12 mouse cellular contexts compared by ENCODE assay signal in the genomic region with DNA sequence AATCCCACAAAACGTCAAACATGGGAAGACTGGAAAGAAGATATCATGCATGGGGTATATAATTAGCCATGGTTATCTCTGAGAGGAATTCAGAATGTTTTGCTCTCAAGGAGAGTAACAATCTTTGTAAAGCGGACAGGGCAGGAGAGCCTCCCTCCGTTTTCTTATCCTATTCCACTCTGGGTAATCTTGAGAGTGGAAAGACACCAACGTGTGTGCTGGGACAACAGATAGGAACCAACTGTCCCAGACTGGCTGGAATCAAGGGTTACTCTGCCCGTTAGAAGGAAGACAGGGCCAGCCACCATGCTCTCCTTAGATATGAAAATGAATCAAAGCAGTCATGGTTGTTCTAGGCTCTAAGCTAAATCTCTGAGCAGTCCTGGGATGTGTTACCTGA.
"Had no signal": no experiment of that assay in that cellular context is flagged by ENCODE, and none has a peak within 500 bp of the region (broad histone marks: within the 10 kb centered on the region; RNA-seq: fewer than 3 reads in every experiment).

No protein-coding gene starts in this region.

- H3K4me2 ChIP-seq: intestine, embryonic 15.5 days; limb, embryonic 13.5 days; neural tube, embryonic 15.5 days had no signal

- H3K27ac ChIP-seq: intestine, embryonic 15.5 days; limb, embryonic 13.5 days; midbrain, embryonic 10.5 days; neural tube, embryonic 15.5 days; stomach, postnatal 0 days had no signal

- H3K9me3 ChIP-seq: intestine, embryonic 15.5 days; midbrain, embryonic 10.5 days; neural tube, embryonic 15.5 days had no signal

- H3K36me3 ChIP-seq: intestine, embryonic 15.5 days; limb, embryonic 13.5 days; midbrain, embryonic 10.5 days; neural tube, embryonic 15.5 days had no signal

- H3K4me3 ChIP-seq: intestine, embryonic 15.5 days; limb, embryonic 13.5 days; midbrain, embryonic 10.5 days; myocyte; neural tube, embryonic 15.5 days had no signal

- H3K4me1 ChIP-seq: intestine, embryonic 15.5 days; limb, embryonic 13.5 days; neural tube, embryonic 15.5 days had no signal

- H3K9ac ChIP-seq: intestine, embryonic 15.5 days; limb, embryonic 13.5 days; neural tube, embryonic 15.5 days had no signal

- H3K27me3 ChIP-seq: intestine, embryonic 15.5 days; neural tube, embryonic 15.5 days had no signal

- ATAC-seq: intestine, embryonic 15.5 days had no signal

- DNase-seq: kidney, adult 18-20 months; left cerebral cortex, postnatal 4 days; midbrain, embryonic 14.5 days; right cerebral cortex, adult 18-20 months; right cerebral cortex, postnatal 25 days; thymus, postnatal 4 days had no signal
